Comparison of ENCODE assay signal across 1 mouse cellular context in genomic region chr15:3982732-3983131, GRCm38 (mm10).
TF ChIP-seq lines count a peak whose summit lies in the region.

No protein-coding gene starts in this region.

TF ChIP-seq in MEL, 35 proteins besides CTCF, POLR2A, EP300 and RAD21 (continued from another document):
- TF ChIP-seq CHD2 (IDR thresholded peaks at IDR 0.05; ENCODE audit: low read length) (no peak), MYC (IDR thresholded peaks at IDR 0.05; ENCODE audit: low read depth, low read length) (no peak), NRF1 (IDR thresholded peaks at IDR 0.05; ENCODE audit: insufficient read depth, low read depth, low read length, poor library complexity, severe bottlenecking) (no peak), MYB (IDR thresholded peaks at IDR 0.05; ENCODE audit: low read depth, low read length) (no peak)
TF ChIP-seq in MEL: peak in this region for 0.
